Mouse (Mus musculus): ENCODE data around the gene Oprl1. TPM values are rescaled to one million over a fixed set of nuclear protein-coding genes. Genes with fewer than 3 reads are reported as not detected.

Gene Oprl1
- polyA plus RNA-seq, 1 experiment = 34.7 TPM

- Histone ChIP-seq H3K27ac (ENCODE audit: insufficient read depth, low read length) (no peak within 1 kb of the TSS), H3K4me3 (ENCODE audit: insufficient read depth, low read length) (no peak within 1 kb of the TSS), H3K4me1 (ENCODE audit: control insufficient read depth, insufficient read depth, low read length) (no peaks in the 10 kb centered on the region)
- TF ChIP-seq POLR2A (IDR thresholded peaks at IDR 0.05; ENCODE audit: extremely low read depth, insufficient read depth, low read length) (no peak), CTCF (IDR thresholded peaks at IDR 0.05; ENCODE audit: extremely low read depth, insufficient read depth, low read length) (no peak)
These were observed 16.6 kb upstream of the Oprl1 start, which contains the start of gene Lkaaear1 for GRCm38 (mm10) chr2:181698241-181698640. Gene Lkaaear1 (minus strand): TSS chr2:181698442.

DNA sequence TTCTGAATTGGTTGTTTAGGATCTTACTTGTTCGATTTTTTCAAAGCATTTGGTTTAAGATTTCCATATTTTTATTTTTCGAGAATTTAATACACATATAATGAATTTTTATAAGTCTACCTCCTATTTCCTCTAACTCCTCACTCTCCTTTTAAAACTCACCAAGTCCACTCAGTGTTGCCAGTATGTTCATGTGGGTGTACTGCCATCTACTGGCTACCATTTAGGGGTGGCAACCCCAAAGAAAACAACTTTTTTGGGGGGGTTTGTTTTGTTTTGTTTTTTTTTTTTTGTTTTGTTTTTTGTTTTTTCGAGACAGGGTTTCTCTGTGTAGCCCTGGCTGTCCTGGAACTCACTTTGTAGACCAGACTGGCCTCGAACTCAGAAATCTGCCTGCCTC, 8.1 kb upstream of the Oprl1 start:
- no peak overlapping the region for H3K27ac ChIP-seq (ENCODE audit: insufficient read depth, low read length)
- no peak for TF ChIP-seq POLR2A (IDR thresholded peaks at IDR 0.05; ENCODE audit: extremely low read depth, insufficient read depth, low read length)
- peak; percentile 44; the same call in 1 of the 2 replicates for TF ChIP-seq CTCF (IDR thresholded peaks at IDR 0.05; ENCODE audit: extremely low read depth, insufficient read depth, low read length)
- no peak overlapping the region for H3K4me3 ChIP-seq (ENCODE audit: insufficient read depth, low read length)
- H3K4me1 ChIP-seq (ENCODE audit: control insufficient read depth, insufficient read depth, low read length) = no peaks in the 10 kb centered on the region

DNA sequence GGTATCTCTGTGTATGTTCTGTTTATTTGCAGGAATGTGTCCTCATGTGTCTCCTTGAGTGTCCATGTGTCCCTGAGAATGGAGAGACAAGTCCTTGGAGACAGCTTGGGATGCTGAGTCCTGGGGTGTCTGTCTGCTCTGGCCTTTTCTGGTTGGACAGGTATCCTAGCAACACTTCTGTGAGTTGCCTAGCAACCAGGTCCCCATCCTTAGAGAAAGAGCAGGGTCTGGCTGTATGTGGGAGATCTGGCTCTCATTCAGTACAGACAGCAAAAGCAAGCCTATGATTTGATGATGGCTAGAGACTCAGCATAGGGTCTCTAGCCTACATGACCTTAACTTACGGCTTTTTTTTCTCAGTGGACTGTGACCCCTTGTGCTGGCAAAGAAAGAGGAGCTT, 1.1 kb upstream of the Oprl1 start:
- H3K4me1 ChIP-seq (ENCODE audit: control insufficient read depth, insufficient read depth, low read length) = peaks cover 10% of the 10 kb centered on the region; the same call in 1 of the 2 replicates
- TF ChIP-seq CTCF (IDR thresholded peaks at IDR 0.05; ENCODE audit: extremely low read depth, insufficient read depth, low read length) (no peak), POLR2A (IDR thresholded peaks at IDR 0.05; ENCODE audit: extremely low read depth, insufficient read depth, low read length) (0 out of 2 replicates have a peak, but pooled peaks have one; percentile 14)
- H3K4me3 ChIP-seq (ENCODE audit: insufficient read depth, low read length) = no peak overlapping the region; the same call in 1 of the 2 replicates
- H3K27ac ChIP-seq (ENCODE audit: insufficient read depth, low read length) = peak overlapping the region; percentile 86

DNA sequence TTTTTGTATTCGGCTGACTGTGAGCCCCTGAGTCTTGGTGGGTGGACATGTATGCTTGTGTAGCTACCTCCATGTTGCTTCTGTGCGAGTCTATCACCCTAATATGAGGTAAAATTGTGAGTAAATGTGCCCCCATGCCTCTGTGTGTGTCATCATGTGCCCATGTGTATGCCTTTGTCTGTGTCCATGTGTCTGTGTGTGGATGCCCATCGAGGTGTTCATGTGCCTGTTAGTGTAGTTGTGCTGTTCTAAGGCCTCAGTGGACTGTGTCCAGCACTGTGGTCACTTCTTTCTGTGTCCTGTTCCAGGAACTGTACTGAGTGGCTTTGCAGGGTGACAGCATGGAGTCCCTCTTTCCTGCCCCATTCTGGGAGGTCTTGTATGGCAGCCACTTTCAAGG, 566 bp downstream of the Oprl1 start:
- peaks cover 10% of the 10 kb centered on the region; the same call in 1 of the 2 replicates for H3K4me1 ChIP-seq (ENCODE audit: control insufficient read depth, insufficient read depth, low read length)
- TF ChIP-seq POLR2A (IDR thresholded peaks at IDR 0.05; ENCODE audit: extremely low read depth, insufficient read depth, low read length) (no peak), CTCF (IDR thresholded peaks at IDR 0.05; ENCODE audit: extremely low read depth, insufficient read depth, low read length) (no peak)
- H3K4me3 ChIP-seq (ENCODE audit: insufficient read depth, low read length) = peak overlapping the region; percentile 80
- H3K27ac ChIP-seq (ENCODE audit: insufficient read depth, low read length) = 0 out of 2 replicates have a peak overlapping the region, but pooled peaks have one; percentile 5

- no peak for TF ChIP-seq CTCF (IDR thresholded peaks at IDR 0.05; ENCODE audit: extremely low read depth, insufficient read depth, low read length)
- TF ChIP-seq POLR2A (IDR thresholded peaks at IDR 0.05; ENCODE audit: extremely low read depth, insufficient read depth, low read length) = no peak
- no peak overlapping the region for H3K27ac ChIP-seq (ENCODE audit: insufficient read depth, low read length)
- peaks cover 10% of the 10 kb centered on the region; the same call in 1 of the 2 replicates for H3K4me1 ChIP-seq (ENCODE audit: control insufficient read depth, insufficient read depth, low read length)
- no peak overlapping the region; the same call in 1 of the 2 replicates for H3K4me3 ChIP-seq (ENCODE audit: insufficient read depth, low read length)
These were observed 2.2 kb downstream of the Oprl1 start for GRCm38 (mm10) chr2:181716991-181717390.

GRCm38 (mm10) chr2:181720061-181720460, 5.2 kb downstream of the Oprl1 start:
- peaks cover 7% of the 10 kb centered on the region for H3K4me1 ChIP-seq (ENCODE audit: control insufficient read depth, insufficient read depth, low read length)
- H3K27ac ChIP-seq (ENCODE audit: insufficient read depth, low read length) = no peak overlapping the region
- no peak overlapping the region for H3K4me3 ChIP-seq (ENCODE audit: insufficient read depth, low read length)
- TF ChIP-seq POLR2A (IDR thresholded peaks at IDR 0.05; ENCODE audit: extremely low read depth, insufficient read depth, low read length) = no peak
- no peak for TF ChIP-seq CTCF (IDR thresholded peaks at IDR 0.05; ENCODE audit: extremely low read depth, insufficient read depth, low read length)

GRCm38 (mm10) chr2:181721200-181721599, 6.4 kb downstream of the Oprl1 start:
- no peak overlapping the region for H3K27ac ChIP-seq (ENCODE audit: insufficient read depth, low read length)
- TF ChIP-seq CTCF (IDR thresholded peaks at IDR 0.05; ENCODE audit: extremely low read depth, insufficient read depth, low read length) = no peak
- TF ChIP-seq POLR2A (IDR thresholded peaks at IDR 0.05; ENCODE audit: extremely low read depth, insufficient read depth, low read length) = no peak
- no peak overlapping the region for H3K4me3 ChIP-seq (ENCODE audit: insufficient read depth, low read length)
- H3K4me1 ChIP-seq (ENCODE audit: control insufficient read depth, insufficient read depth, low read length) = peaks cover 4% of the 10 kb centered on the region

GRCm38 (mm10) chr2:181722213-181722612, 7.4 kb downstream of the Oprl1 start:
- H3K4me3 ChIP-seq (ENCODE audit: insufficient read depth, low read length) = no peak overlapping the region
- H3K27ac ChIP-seq (ENCODE audit: insufficient read depth, low read length) = no peak overlapping the region
- peaks cover 3% of the 10 kb centered on the region for H3K4me1 ChIP-seq (ENCODE audit: control insufficient read depth, insufficient read depth, low read length)
- TF ChIP-seq POLR2A (IDR thresholded peaks at IDR 0.05; ENCODE audit: extremely low read depth, insufficient read depth, low read length) (no peak), CTCF (IDR thresholded peaks at IDR 0.05; ENCODE audit: extremely low read depth, insufficient read depth, low read length) (peak; percentile 76)

DNA sequence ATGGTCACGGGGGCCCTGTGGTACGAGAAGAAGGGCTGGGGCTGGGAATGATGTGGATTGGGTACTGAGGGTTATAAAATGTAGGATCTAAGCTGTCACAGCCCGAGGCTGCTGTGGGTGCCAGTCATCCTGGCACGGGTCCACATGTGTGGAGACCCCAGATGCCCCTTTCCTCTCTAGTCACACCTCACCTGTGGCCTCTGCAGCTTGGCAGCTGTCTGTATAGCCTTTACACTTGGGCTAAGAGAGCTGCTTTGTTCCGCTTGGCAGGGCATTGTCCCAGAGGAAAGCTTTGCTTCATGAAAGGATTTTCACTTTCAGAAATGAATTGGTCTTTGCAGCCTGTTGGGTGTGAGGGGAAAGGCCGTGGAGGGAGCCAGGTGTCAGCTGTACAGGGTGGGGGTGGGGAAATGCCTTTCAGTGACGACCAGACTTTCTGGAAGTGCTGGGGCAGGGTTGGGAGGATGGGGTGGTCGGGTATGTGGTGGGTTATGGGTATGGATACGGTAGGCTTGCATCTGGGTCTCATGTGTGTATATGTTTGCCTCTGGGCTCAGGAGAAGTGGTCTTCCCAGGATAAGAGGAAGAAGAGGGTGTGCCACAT, 12.9 kb downstream of the Oprl1 start:
- TF ChIP-seq CTCF (IDR thresholded peaks at IDR 0.05; ENCODE audit: extremely low read depth, insufficient read depth, low read length) = no peak
- TF ChIP-seq POLR2A (IDR thresholded peaks at IDR 0.05; ENCODE audit: extremely low read depth, insufficient read depth, low read length) = no peak
- Histone ChIP-seq H3K27ac (ENCODE audit: insufficient read depth, low read length) (no peak overlapping the region), H3K4me1 (ENCODE audit: control insufficient read depth, insufficient read depth, low read length) (peaks cover 3% of the 10 kb centered on the region), H3K4me3 (ENCODE audit: insufficient read depth, low read length) (no peak overlapping the region)

DNA sequence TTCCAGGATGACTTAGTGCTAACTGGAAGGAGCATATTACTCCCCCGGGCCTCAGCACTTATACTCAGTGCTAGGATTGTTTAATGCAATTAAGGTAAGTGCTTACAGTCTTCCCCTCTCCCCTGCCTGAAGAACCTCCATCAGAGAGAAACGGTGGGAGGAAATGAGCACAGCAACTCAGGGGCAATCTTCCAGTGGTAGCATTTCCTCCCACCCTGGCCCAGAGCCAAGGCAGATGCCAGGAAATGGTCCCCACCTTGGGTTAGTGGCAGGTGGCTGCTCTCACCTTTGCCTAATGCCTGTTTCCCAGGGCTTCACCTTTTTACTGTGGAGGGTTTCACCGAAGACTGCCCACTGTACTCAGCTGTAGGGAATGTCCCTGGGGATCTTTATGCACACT, 15.2 kb downstream of the Oprl1 start:
- no peak for TF ChIP-seq POLR2A (IDR thresholded peaks at IDR 0.05; ENCODE audit: extremely low read depth, insufficient read depth, low read length)
- no peak for TF ChIP-seq CTCF (IDR thresholded peaks at IDR 0.05; ENCODE audit: extremely low read depth, insufficient read depth, low read length)
- Histone ChIP-seq H3K4me3 (ENCODE audit: insufficient read depth, low read length) (no peak overlapping the region), H3K4me1 (ENCODE audit: control insufficient read depth, insufficient read depth, low read length) (no peaks in the 10 kb centered on the region), H3K27ac (ENCODE audit: insufficient read depth, low read length) (no peak overlapping the region)

Data from cortical plate, adult 2 months (tissue).